Mouse (Mus musculus) midbrain, embryonic 15.5 days (tissue): ENCODE results near the gene Myom3. TPM values are rescaled to one million over a fixed set of nuclear protein-coding genes. Genes with fewer than 3 reads are reported as not detected.
A peak's percentile ranks its signal among the peaks of the same experiment; 100 is the strongest.

Source experiments
- ATAC-seq: fragments of 200-750 bp; cut with Nextera tagmentation; replicated peaks from 2 replicates; pipeline ENCODE4 v1.8.0; 2017; ENCODE audit warnings: moderate TSS enrichment
- H3K27ac ChIP-seq: fragments of 300-500 bp; sonication (generic); 2 replicates; pipeline ENCODE4 v1.5.1; 2015; ENCODE audit warnings: mild to moderate bottlenecking, inconsistent platforms
- H3K27me3 ChIP-seq: fragments of 300-500 bp; sonication (generic); replicated peaks from 2 replicates; pipeline ENCODE4 v1.6.1; 2015; ENCODE audit warnings: inconsistent platforms
- H3K36me3 ChIP-seq: fragments of 300-500 bp; sonication (generic); replicated peaks from 2 replicates; pipeline ENCODE4 v1.6.1; 2015; ENCODE audit warnings: inconsistent platforms
- H3K4me1 ChIP-seq: fragments of 300-500 bp; sonication (generic); 2 replicates; pipeline ENCODE4 v1.6.1; 2015; ENCODE audit warnings: inconsistent platforms
- H3K4me2 ChIP-seq: fragments of 300-500 bp; sonication (generic); 2 replicates; pipeline ENCODE4 v1.6.1; 2015; ENCODE audit warnings: inconsistent platforms, mild to moderate bottlenecking, moderate library complexity
- H3K4me3 ChIP-seq: fragments of 300-500 bp; sonication (generic); 2 replicates; pipeline ENCODE4 v1.5.1; 2015; ENCODE audit warnings: mild to moderate bottlenecking, inconsistent platforms
- H3K9ac ChIP-seq: fragments of 300-500 bp; sonication (generic); 2 replicates; pipeline ENCODE4 v1.6.1; 2015; ENCODE audit warnings: mild to moderate bottlenecking, inconsistent platforms
- H3K9me3 ChIP-seq: fragments of 300-500 bp; sonication (generic); 2 replicates; pipeline ENCODE4 v1.6.1; 2016; ENCODE audit warnings: inconsistent platforms
- WGBS: fragments of 180-500 bp; shearing (Covaris S2); methylation state at CpG from one replicate; pipeline ENCODE4 v1.1.7; 2015; ENCODE audit warnings: mixed read lengths; 5-methylcytosine and 5-hydroxymethylcytosine counted together
- polyA plus RNA-seq: library from polyadenylated mRNA; unstranded; fragments of >200 nt; fragmentation: Nextera tagmentation; extraction: Ambion mirVana; gene quantifications from 2 replicates; pipeline ENCODE4 v1.2.1, GENCODE M21; 2015

The Myom3 gene
- polyA plus RNA-seq, 1 experiment from 2014 or later, result 0.27 TPM

GRCm38 (mm10) chr4:135853987-135854546 lies 94.6 kb downstream of the Myom3 start:
- Histone ChIP-seq H3K4me3 (no peak overlapping the region), H3K9me3 (no peaks in the 10 kb centered on the region), H3K9ac (no peak overlapping the region), H3K4me1 (peaks cover 43% of the 10 kb centered on the region), H3K27ac (peak overlapping the region; percentile 95; the same call in 1 of the 2 replicates), H3K4me2 (no peak overlapping the region), H3K36me3 (no peaks in the 10 kb centered on the region), H3K27me3 (no peaks in the 10 kb centered on the region)
- 90% methylated on average over 14 of the region's 14 CpGs for WGBS
- no peak for ATAC-seq

GRCm38 (mm10) chr4:135854630-135855029 lies 95.1 kb downstream of the Myom3 start:
- Histone ChIP-seq H3K36me3 (no peaks in the 10 kb centered on the region), H3K9me3 (no peaks in the 10 kb centered on the region), H3K4me2 (peak overlapping the region; percentile 84), H3K9ac (no peak overlapping the region), H3K4me1 (peaks cover 49% of the 10 kb centered on the region), H3K27me3 (no peaks in the 10 kb centered on the region), H3K4me3 (no peak overlapping the region), H3K27ac (peak overlapping the region; percentile 95)
- no peak for ATAC-seq
- WGBS, result 67% methylated on average over 11 of the region's 11 CpGs

DNA sequence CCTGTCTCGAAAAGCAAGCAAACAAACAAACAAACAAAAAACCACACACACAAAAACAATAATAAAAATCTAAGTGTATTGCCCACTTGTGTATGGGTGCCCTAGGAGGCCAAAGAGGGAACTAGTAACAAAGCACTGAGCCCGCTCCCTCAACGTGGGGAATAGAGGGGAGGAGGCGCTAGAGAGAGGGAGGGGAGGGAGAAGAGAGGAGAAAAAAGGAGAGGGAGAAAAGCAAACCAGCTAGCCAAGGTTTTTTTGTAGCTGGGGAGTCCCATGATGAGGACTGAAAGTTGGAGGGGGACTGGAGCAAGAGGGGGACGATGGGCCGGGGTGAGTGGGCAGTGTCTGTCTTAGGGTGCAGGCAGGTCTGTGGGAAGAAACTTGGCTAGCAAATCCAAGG lies 95.6 kb downstream of the Myom3 start:
- Histone ChIP-seq H3K4me2 (peak overlapping the region; percentile 84), H3K4me1 (peaks cover 51% of the 10 kb centered on the region), H3K27me3 (no peaks in the 10 kb centered on the region), H3K4me3 (peak overlapping the region; percentile 83), H3K9ac (peak overlapping the region; percentile 83), H3K36me3 (no peaks in the 10 kb centered on the region), H3K9me3 (no peaks in the 10 kb centered on the region), H3K27ac (peak overlapping the region; percentile 95)
- ATAC-seq, result peak; percentile 20; the same call in 1 of the 2 replicates
- 8% methylated on average over 6 of the region's 6 CpGs for WGBS

GRCm38 (mm10) chr4:135855536-135856222 lies 96.2 kb downstream of the Myom3 start, which contains the start of gene Srsf10:
Srsf10 (plus strand) TSS chr4:135855747.
- ATAC-seq, result peak; percentile 96
- under 1% methylated on average over 63 of the region's 67 CpGs for WGBS
- Histone ChIP-seq H3K27ac (peak within 1 kb of the TSS; percentile 95), H3K9me3 (no peaks in the 10 kb centered on the region), H3K36me3 (no peaks in the 10 kb centered on the region), H3K9ac (peak within 1 kb of the TSS; percentile 97), H3K4me3 (peak within 1 kb of the TSS; percentile 83), H3K4me2 (peak within 1 kb of the TSS; percentile 84), H3K4me1 (peaks cover 51% of the 10 kb centered on the region), H3K27me3 (no peaks in the 10 kb centered on the region)

- H3K27ac ChIP-seq, result peak overlapping the region; percentile 95
- under 1% methylated on average over 55 of the region's 91 CpGs for WGBS
- H3K9ac ChIP-seq, result peak overlapping the region; percentile 97
- H3K4me1 ChIP-seq, result peaks cover 52% of the 10 kb centered on the region
- no peaks in the 10 kb centered on the region for H3K9me3 ChIP-seq
- H3K4me3 ChIP-seq, result peak overlapping the region; percentile 83
- H3K27me3 ChIP-seq, result no peaks in the 10 kb centered on the region
- no peaks in the 10 kb centered on the region for H3K36me3 ChIP-seq
- ATAC-seq, result peak; percentile 83
- peak overlapping the region; percentile 57 for H3K4me2 ChIP-seq
Observed at GRCm38 (mm10) chr4:135856223-135857091, 96.9 kb downstream of the Myom3 start.

DNA sequence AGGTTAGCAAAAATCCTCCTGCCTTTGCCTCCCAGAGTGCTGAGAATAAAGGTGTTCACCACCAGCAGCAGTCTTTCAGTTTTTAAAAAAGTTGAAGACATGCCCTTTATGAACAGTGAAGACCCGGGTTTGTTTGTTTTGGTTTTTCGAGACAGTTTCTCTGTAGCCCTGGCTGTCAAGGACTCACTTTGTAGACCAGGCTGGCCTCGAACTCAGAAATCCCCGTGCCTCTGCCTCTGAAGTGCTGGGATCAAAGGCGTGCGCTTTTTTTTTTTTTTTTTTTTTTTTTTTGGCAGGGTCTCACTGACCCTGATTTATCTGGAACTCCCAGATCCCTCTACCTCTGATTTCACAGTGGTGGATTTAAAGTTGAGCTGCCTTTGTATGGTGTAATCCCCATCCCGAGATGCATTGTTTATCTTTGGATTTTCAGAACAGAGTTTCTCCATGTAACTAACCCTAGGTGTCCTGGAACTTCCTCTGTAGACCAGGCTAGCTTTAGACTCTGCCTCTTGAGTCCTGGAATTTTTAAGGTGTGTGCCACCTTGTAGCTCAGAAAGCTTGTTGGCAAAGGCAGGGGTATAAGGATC lies 98.2 kb downstream of the Myom3 start:
- Histone ChIP-seq H3K4me2 (peak overlapping the region; percentile 57), H3K27me3 (no peaks in the 10 kb centered on the region), H3K9ac (peak overlapping the region; percentile 97; the same call in 1 of the 2 replicates), H3K9me3 (no peaks in the 10 kb centered on the region), H3K36me3 (no peaks in the 10 kb centered on the region), H3K4me3 (peak overlapping the region; percentile 83), H3K4me1 (peaks cover 55% of the 10 kb centered on the region), H3K27ac (no peak overlapping the region)
- no peak for ATAC-seq
- 8% methylated on average over 7 of the region's 7 CpGs for WGBS

Other genes with a start within 250 kb of the Myom3 start
- 1.5 TPM in 2 replicates for gene Grhl3, start 186.1 kb upstream of the Myom3 start, polyA plus RNA-seq
- gene Ifnlr1, start 73.4 kb upstream of the Myom3 start, polyA plus RNA-seq, result 0.19 and 0.41 TPM in 2 replicates
- not detected in 2 replicates for gene Il22ra1, start 31.5 kb upstream of the Myom3 start, polyA plus RNA-seq
- 183 and 190 TPM in 2 replicates for gene Srsf10, start 96.0 kb downstream of the Myom3 start, polyA plus RNA-seq
- gene Pnrc2, start 114.1 kb downstream of the Myom3 start, polyA plus RNA-seq, result 92.1 and 96.0 TPM in 2 replicates
- gene Cnr2, start 135.7 kb downstream of the Myom3 start, polyA plus RNA-seq, result 0.19 TPM in 1 of 2 replicates, not detected in the other
- gene Fuca1, start 161.0 kb downstream of the Myom3 start, polyA plus RNA-seq, result 63.2 and 68.3 TPM in 2 replicates
- gene Hmgcl, start 186.7 kb downstream of the Myom3 start, polyA plus RNA-seq, result 57.0 and 63.4 TPM in 2 replicates
- 41.6 and 44.2 TPM in 2 replicates for gene Gale, start 204.0 kb downstream of the Myom3 start, polyA plus RNA-seq
- 228 and 233 TPM in 2 replicates for gene Lypla2, start 212.9 kb downstream of the Myom3 start, polyA plus RNA-seq
- gene Pithd1, start 227.5 kb downstream of the Myom3 start, polyA plus RNA-seq, result 62.8 and 64.6 TPM in 2 replicates